Mouse (Mus musculus): ENCODE results near the gene Rgs19. TPM values are rescaled to one million over a fixed set of nuclear protein-coding genes. Genes with fewer than 3 reads are reported as not detected.
A peak's percentile ranks its signal among the peaks of the same experiment; 100 is the strongest.

Gene Rgs19
- polyA plus RNA-seq, 1 experiment from 2014 or later, result 18.6 TPM

DNA sequence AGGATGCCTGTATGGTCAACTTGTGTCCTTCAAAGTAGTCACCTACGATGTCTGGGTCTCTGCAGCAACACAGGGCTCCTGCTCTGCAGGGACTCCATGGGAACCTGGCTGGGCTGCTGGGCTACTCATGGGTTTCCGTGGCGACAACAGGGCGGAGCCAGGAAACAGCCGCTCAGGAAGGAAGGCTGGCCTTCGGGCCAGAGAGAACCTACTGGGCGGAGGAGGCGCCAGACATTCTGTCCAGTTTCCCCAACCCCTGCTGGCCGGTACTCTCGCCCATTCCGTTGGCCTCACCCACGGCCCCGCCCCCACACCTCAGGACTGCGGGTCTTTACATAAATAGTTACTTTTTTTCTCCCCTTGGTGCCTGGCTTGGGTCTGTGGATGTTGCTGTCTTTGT is 18.3 kb downstream of the Rgs19 start:
- TF ChIP-seq EP300 (IDR thresholded peaks at IDR 0.05; ENCODE audit: low read depth), result no peak
- TF ChIP-seq CTCF (IDR thresholded peaks at IDR 0.05; ENCODE audit: low read depth), result no peak
- under 1% methylated on average over 14 of the region's 14 CpGs for WGBS (ENCODE audit: insufficient replicate concordance)
- Histone ChIP-seq H3K27ac (ENCODE audit: low read depth) (no peak overlapping the region), H3K9me3 (ENCODE audit: low read length) (no peaks in the 10 kb centered on the region), H3K36me3 (replicated peaks; ENCODE audit: insufficient read depth, low read length) (no peaks in the 10 kb centered on the region), H3K27me3 (ENCODE audit: insufficient read depth, low read length) (peaks cover 30% of the 10 kb centered on the region), H3K4me2 (ENCODE audit: low read depth, low read length) (peak overlapping the region; percentile 49), H3K9ac (replicated peaks) (no peak overlapping the region), H3K4me1 (ENCODE audit: insufficient read depth) (peaks cover 13% of the 10 kb centered on the region), H3K4me3 (ENCODE audit: low read depth, low read length) (no peak overlapping the region)
- DNase-seq (peak; percentile 48), ATAC-seq (no peak)

DNA sequence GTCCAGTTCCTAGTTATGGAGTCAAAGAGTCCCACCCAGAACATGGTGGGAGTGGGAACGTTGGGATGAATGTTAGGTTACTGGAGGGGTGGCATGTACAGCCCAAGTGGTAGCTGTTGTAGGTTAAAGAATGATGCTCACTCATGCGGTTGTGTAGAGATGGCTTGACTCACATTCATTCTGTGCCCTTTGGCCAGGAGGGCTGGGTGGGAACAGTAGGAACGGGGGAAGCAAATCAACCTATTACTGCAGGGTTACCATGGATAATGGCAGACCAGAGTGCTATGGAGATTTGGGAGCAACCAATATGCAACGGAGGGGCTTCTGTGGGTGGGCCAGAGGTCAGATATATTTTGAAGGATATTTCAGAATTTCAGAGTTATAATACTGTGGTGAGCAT is 18.8 kb downstream of the Rgs19 start:
- Histone ChIP-seq H3K27me3 (ENCODE audit: insufficient read depth, low read length) (peaks cover 35% of the 10 kb centered on the region), H3K4me1 (ENCODE audit: insufficient read depth) (peaks cover 10% of the 10 kb centered on the region), H3K36me3 (replicated peaks; ENCODE audit: insufficient read depth, low read length) (no peaks in the 10 kb centered on the region), H3K27ac (ENCODE audit: low read depth) (no peak overlapping the region), H3K9ac (replicated peaks) (no peak overlapping the region), H3K4me3 (ENCODE audit: low read depth, low read length) (no peak overlapping the region), H3K9me3 (ENCODE audit: low read length) (no peaks in the 10 kb centered on the region), H3K4me2 (ENCODE audit: low read depth, low read length) (no peak overlapping the region)
- TF ChIP-seq CTCF (IDR thresholded peaks at IDR 0.05; ENCODE audit: low read depth) (no peak), EP300 (IDR thresholded peaks at IDR 0.05; ENCODE audit: low read depth) (no peak)
- 74% methylated on average over 4 of the region's 4 CpGs for WGBS (ENCODE audit: insufficient replicate concordance)
- DNase-seq (no peak), ATAC-seq (no peak)

DNA sequence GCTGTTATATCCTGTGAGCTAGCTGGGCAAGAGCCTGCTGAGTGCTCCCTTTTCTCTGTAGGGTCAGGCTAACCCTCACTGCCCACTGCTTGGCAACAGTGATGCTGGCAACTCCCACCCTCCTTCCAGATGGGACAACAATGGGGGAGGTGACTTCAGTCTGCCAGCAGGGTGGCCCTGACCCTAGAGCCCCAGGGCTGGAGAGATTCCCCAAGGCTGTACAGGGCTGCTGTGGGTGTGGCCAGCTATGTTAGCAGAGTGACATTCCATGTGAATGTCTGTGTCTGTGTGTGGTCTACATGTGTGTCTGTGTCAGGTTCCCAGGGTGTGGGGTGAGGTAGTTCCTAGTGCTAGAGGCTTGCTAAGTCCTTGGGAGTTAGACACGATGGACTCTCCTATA is 20.3 kb downstream of the Rgs19 start:
- ATAC-seq, result no peak
- Histone ChIP-seq H3K27me3 (ENCODE audit: insufficient read depth, low read length) (peaks cover 41% of the 10 kb centered on the region), H3K9me3 (ENCODE audit: low read length) (no peaks in the 10 kb centered on the region), H3K4me3 (ENCODE audit: low read depth, low read length) (no peak overlapping the region), H3K27ac (ENCODE audit: low read depth) (no peak overlapping the region), H3K4me1 (ENCODE audit: insufficient read depth) (peaks cover 8% of the 10 kb centered on the region), H3K36me3 (replicated peaks; ENCODE audit: insufficient read depth, low read length) (no peaks in the 10 kb centered on the region), H3K4me2 (ENCODE audit: low read depth, low read length) (no peak overlapping the region), H3K9ac (replicated peaks) (no peak overlapping the region)
- WGBS (ENCODE audit: insufficient replicate concordance), result 65% methylated on average over 1 of the region's 1 CpGs
- DNase-seq, result no peak
- TF ChIP-seq EP300 (IDR thresholded peaks at IDR 0.05; ENCODE audit: low read depth) (no peak), CTCF (IDR thresholded peaks at IDR 0.05; ENCODE audit: low read depth) (no peak)

DNA sequence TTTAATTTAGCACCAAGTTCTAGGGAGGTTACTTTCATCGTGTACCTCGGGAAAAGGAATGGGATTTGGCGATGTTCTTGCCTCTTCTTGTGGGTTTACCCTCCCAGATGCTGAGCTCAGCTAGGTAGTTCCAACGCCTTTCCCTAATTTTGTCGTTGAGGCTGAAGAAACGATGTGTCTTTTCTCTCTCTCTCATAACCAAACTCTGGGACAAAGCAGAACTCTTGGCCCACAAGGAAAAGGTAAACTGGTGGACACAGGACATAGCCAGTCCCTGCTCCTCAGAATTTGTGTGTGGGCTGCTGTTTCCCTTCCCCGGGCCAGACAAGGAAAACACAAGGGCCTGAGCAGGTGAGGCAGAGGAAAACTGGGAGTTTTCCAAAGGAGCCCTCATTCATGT is 21.8 kb downstream of the Rgs19 start:
- Histone ChIP-seq H3K4me3 (ENCODE audit: low read depth, low read length) (no peak overlapping the region), H3K27me3 (ENCODE audit: insufficient read depth, low read length) (peaks cover 41% of the 10 kb centered on the region), H3K36me3 (replicated peaks; ENCODE audit: insufficient read depth, low read length) (no peaks in the 10 kb centered on the region), H3K4me2 (ENCODE audit: low read depth, low read length) (no peak overlapping the region), H3K27ac (ENCODE audit: low read depth) (no peak overlapping the region), H3K9ac (replicated peaks) (no peak overlapping the region), H3K4me1 (ENCODE audit: insufficient read depth) (peaks cover 8% of the 10 kb centered on the region), H3K9me3 (ENCODE audit: low read length) (no peaks in the 10 kb centered on the region)
- TF ChIP-seq CTCF (IDR thresholded peaks at IDR 0.05; ENCODE audit: low read depth) (no peak), EP300 (IDR thresholded peaks at IDR 0.05; ENCODE audit: low read depth) (no peak)
- ATAC-seq (no peak), DNase-seq (no peak)
- 34% methylated on average over 7 of the region's 7 CpGs for WGBS (ENCODE audit: insufficient replicate concordance)

DNA sequence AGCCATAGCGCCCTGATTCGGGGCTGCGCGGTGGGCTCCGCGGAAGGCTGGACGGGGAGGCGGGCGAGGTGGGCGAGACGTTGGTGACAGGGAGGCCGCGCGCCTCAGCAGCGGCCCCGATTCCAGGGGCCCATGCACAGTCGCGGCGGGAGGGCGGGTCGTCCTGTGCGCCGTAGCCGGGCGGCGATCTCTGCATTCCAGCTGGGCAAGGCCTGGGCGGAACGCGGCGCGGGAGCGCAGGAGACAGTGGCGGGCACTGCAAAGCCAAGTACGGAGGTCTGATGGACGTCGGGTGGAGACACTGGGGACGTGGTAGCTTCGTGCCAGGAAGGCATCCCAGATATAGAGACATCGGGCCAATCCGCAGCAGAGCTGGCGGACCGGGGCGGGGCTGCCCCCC is 22.5 kb downstream of the Rgs19 start, which contains the start of gene Sox18:
Gene Sox18 (minus strand): TSS at position 315 of the 400 bp plus-strand sequence.
- DNase-seq (peak; percentile 25), ATAC-seq (no peak)
- no peak within 1 kb of the TSS for H3K27ac ChIP-seq (ENCODE audit: low read depth)
- peaks cover 41% of the 10 kb centered on the region for H3K27me3 ChIP-seq (ENCODE audit: insufficient read depth, low read length)
- WGBS (ENCODE audit: insufficient replicate concordance), result under 1% methylated on average over 40 of the region's 43 CpGs
- peaks cover 8% of the 10 kb centered on the region for H3K4me1 ChIP-seq (ENCODE audit: insufficient read depth)
- H3K4me2 ChIP-seq (ENCODE audit: low read depth, low read length), result peak within 1 kb of the TSS; percentile 51
- H3K4me3 ChIP-seq (ENCODE audit: low read depth, low read length), result peak within 1 kb of the TSS; percentile 41
- TF ChIP-seq EP300 (IDR thresholded peaks at IDR 0.05; ENCODE audit: low read depth) (no peak), CTCF (IDR thresholded peaks at IDR 0.05; ENCODE audit: low read depth) (no peak)
- no peaks in the 10 kb centered on the region for H3K36me3 ChIP-seq (replicated peaks; ENCODE audit: insufficient read depth, low read length)
- peak within 1 kb of the TSS; percentile 35 for H3K9ac ChIP-seq (replicated peaks)
- H3K9me3 ChIP-seq (ENCODE audit: low read length), result no peaks in the 10 kb centered on the region

DNA sequence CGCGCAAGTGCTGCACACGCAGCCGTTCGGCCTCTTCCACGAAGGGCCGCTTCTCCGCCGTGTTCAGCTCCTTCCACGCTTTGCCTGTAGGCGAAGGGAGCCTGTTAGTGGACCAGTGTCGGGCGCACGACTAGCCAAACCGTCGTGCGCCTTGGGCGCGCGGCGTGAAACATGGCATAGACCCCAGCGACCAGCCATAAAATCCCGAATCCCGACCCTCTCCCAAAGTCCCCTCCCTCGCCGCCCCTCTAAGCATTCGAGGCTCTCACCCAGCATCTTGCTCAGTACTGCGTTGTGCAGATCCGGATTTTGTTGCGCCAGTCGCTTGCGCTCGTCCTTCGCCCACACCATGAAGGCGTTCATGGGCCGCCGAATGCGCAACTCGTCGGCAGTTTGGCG is 22.9 kb downstream of the Rgs19 start:
- peak overlapping the region; percentile 41 for H3K4me3 ChIP-seq (ENCODE audit: low read depth, low read length)
- no peak for DNase-seq
- peak overlapping the region; percentile 35 for H3K9ac ChIP-seq (replicated peaks)
- no peak for TF ChIP-seq EP300 (IDR thresholded peaks at IDR 0.05; ENCODE audit: low read depth)
- no peak for TF ChIP-seq CTCF (IDR thresholded peaks at IDR 0.05; ENCODE audit: low read depth)
- peaks cover 41% of the 10 kb centered on the region for H3K27me3 ChIP-seq (ENCODE audit: insufficient read depth, low read length)
- no peak overlapping the region for H3K27ac ChIP-seq (ENCODE audit: low read depth)
- H3K9me3 ChIP-seq (ENCODE audit: low read length), result no peaks in the 10 kb centered on the region
- WGBS (ENCODE audit: insufficient replicate concordance), result 2% methylated on average over 41 of the region's 41 CpGs
- no peak for ATAC-seq
- no peaks in the 10 kb centered on the region for H3K36me3 ChIP-seq (replicated peaks; ENCODE audit: insufficient read depth, low read length)
- peaks cover 8% of the 10 kb centered on the region for H3K4me1 ChIP-seq (ENCODE audit: insufficient read depth)
- peak overlapping the region; percentile 51 for H3K4me2 ChIP-seq (ENCODE audit: low read depth, low read length)
